Mouse (Mus musculus) lung, adult 2 months (tissue): Measurements from ENCODE around the gene B3gnt2. TPM values are rescaled to one million over a fixed set of nuclear protein-coding genes. Genes with fewer than 3 reads are reported as not detected.
A peak's percentile ranks its signal among the peaks of the same experiment; 100 is the strongest.

Experiments
- DNase-seq: peaks from one replicate; pipeline ENCODE4 v3.0.0; 2022
- H3K4me1 ChIP-seq: fragments of 200-500 bp; 2 replicates; pipeline ENCODE4 v1.6.1; 2011; ENCODE audit warnings: low read length; ENCODE audit not compliant: control insufficient read depth, insufficient read depth
- H3K4me3 ChIP-seq: fragments of 200-500 bp; replicated peaks from 2 replicates; pipeline ENCODE3; 2011; ENCODE audit warnings: low read depth, mild to moderate bottlenecking, control low read depth, low read length; ENCODE audit errors: extremely low read depth
- CTCF ChIP-seq: fragments of 200-500 bp; IDR thresholded peaks from 2 replicates; pipeline ENCODE4 v1.5.1; 2011; ENCODE audit warnings: mild to moderate bottlenecking, low read length, control low read depth; ENCODE audit not compliant: insufficient read depth
- POLR2A ChIP-seq: fragments of 200-500 bp; IDR thresholded peaks from 2 replicates; pipeline ENCODE4 v1.6.1; 2011; ENCODE audit warnings: low read depth, mild to moderate bottlenecking, control low read depth, low read length, borderline replicate concordance; ENCODE audit errors: extremely low read depth
- WGBS: fragments of 180-500 bp; shearing (Covaris S2); methylation state at CpG from one replicate; pipeline ENCODE4 v1.1.7; 2018; 5-methylcytosine and 5-hydroxymethylcytosine counted together
- polyA plus RNA-seq: library from polyadenylated mRNA; depleted of rRNA; stranded (reverse); fragments of >200 nt; gene quantifications from 2 replicates; pipeline ENCODE4 v1.2.3, GENCODE M21; 2012; rRNA removed

B3gnt2 gene
- 16.7 and 18.6 TPM in 2 replicates for polyA plus RNA-seq

GRCm38 (mm10) chr11:22860335-22861227 is at the start of gene B3gnt2:
Gene B3gnt2 (minus strand): TSS chr11:22860961.
- 7% methylated on average over 41 of the region's 41 CpGs for WGBS
- DNase-seq: no peak

GRCm38 (mm10) chr11:22906453-22906865 is 45.7 kb upstream of the B3gnt2 start:
- DNase-seq: no peak
- Histone ChIP-seq H3K4me1 (no peaks in the 10 kb centered on the region), H3K4me3 (no peak overlapping the region)
- TF ChIP-seq CTCF (no peak), POLR2A (no peak)

More at GRCm38 (mm10) chr11:22860335-22861227, at the start of gene B3gnt2:
- Histone ChIP-seq H3K4me1 (peaks cover 16% of the 10 kb centered on the region), H3K4me3 (peak within 1 kb of the TSS; percentile 60)
- TF ChIP-seq POLR2A (no peak; the same call in 1 of the 2 replicates), CTCF (no peak)

- no peak overlapping the region for H3K4me3 ChIP-seq
- TF ChIP-seq POLR2A: no peak
- 38% methylated on average over 2 of the region's 2 CpGs for WGBS
- DNase-seq: no peak
- no peaks in the 10 kb centered on the region for H3K4me1 ChIP-seq
Observed at GRCm38 (mm10) chr11:22902923-22903322, 42.2 kb upstream of the B3gnt2 start.

GRCm38 (mm10) chr11:22900041-22900440 is 39.3 kb upstream of the B3gnt2 start:
- WGBS: 78% methylated on average over 3 of the region's 3 CpGs
- no peak for TF ChIP-seq POLR2A
- TF ChIP-seq CTCF: no peak
- Histone ChIP-seq H3K4me3 (no peak overlapping the region), H3K4me1 (no peaks in the 10 kb centered on the region)
- DNase-seq: no peak

GRCm38 (mm10) chr11:22897642-22898041 is 36.9 kb upstream of the B3gnt2 start:
- TF ChIP-seq CTCF (no peak), POLR2A (no peak)
- WGBS: 93% methylated on average over 4 of the region's 4 CpGs
- no peak for DNase-seq
- Histone ChIP-seq H3K4me3 (no peak overlapping the region), H3K4me1 (peaks cover 5% of the 10 kb centered on the region)

GRCm38 (mm10) chr11:22897127-22897526 is 36.4 kb upstream of the B3gnt2 start:
- TF ChIP-seq CTCF: no peak
- TF ChIP-seq POLR2A: no peak
- peaks cover 8% of the 10 kb centered on the region for H3K4me1 ChIP-seq
- no peak for DNase-seq
- WGBS: 67% methylated on average over 4 of the region's 4 CpGs
- H3K4me3 ChIP-seq: no peak overlapping the region

- Histone ChIP-seq H3K4me1 (peaks cover 8% of the 10 kb centered on the region), H3K4me3 (no peak overlapping the region)
- 56% methylated on average over 3 of the region's 3 CpGs for WGBS
- DNase-seq: no peak
- TF ChIP-seq CTCF (no peak), POLR2A (no peak)
Observed at GRCm38 (mm10) chr11:22893075-22893474, 32.3 kb upstream of the B3gnt2 start.

GRCm38 (mm10) chr11:22892466-22892865 is 31.7 kb upstream of the B3gnt2 start:
- no peak for TF ChIP-seq POLR2A
- no peak for TF ChIP-seq CTCF
- WGBS: 57% methylated on average over 6 of the region's 6 CpGs
- H3K4me3 ChIP-seq: no peak overlapping the region
- no peak for DNase-seq
- peaks cover 8% of the 10 kb centered on the region for H3K4me1 ChIP-seq

GRCm38 (mm10) chr11:22891876-22892275 is 31.1 kb upstream of the B3gnt2 start:
- no peak overlapping the region for H3K4me3 ChIP-seq
- no peak for DNase-seq
- 79% methylated on average over 7 of the region's 7 CpGs for WGBS
- TF ChIP-seq POLR2A (no peak), CTCF (no peak)
- peaks cover 8% of the 10 kb centered on the region for H3K4me1 ChIP-seq

- WGBS: 66% methylated on average over 9 of the region's 9 CpGs
- DNase-seq: no peak
- TF ChIP-seq CTCF (no peak), POLR2A (no peak)
- Histone ChIP-seq H3K4me3 (no peak overlapping the region), H3K4me1 (peaks cover 8% of the 10 kb centered on the region)
Observed at GRCm38 (mm10) chr11:22891242-22891641, 30.5 kb upstream of the B3gnt2 start.

GRCm38 (mm10) chr11:22889224-22889623 is 28.5 kb upstream of the B3gnt2 start:
- DNase-seq: no peak
- Histone ChIP-seq H3K4me1 (peaks cover 8% of the 10 kb centered on the region), H3K4me3 (no peak overlapping the region)
- TF ChIP-seq CTCF (no peak), POLR2A (no peak)
- 93% methylated on average over 3 of the region's 3 CpGs for WGBS
